Mouse (Mus musculus) lung, postnatal 25 days (tissue): ENCODE measurements at regions not wholly inside any gene's neighbourhood (a gene's known extent, or its start where the extent isn't known, plus 50 kb on each side); places are given as distances from the start of the nearest gene placed in this dataset.
"Not testable (repeated sequence)": the region's sequence is repeated elsewhere in the genome, so short reads cannot be mapped to it uniquely, and the experiment has no call there.

Source experiments
- DNase-seq: peaks from one replicate; pipeline ENCODE4 v3.0.0; 2022; ENCODE audit warnings: low spot score

GRCm38 (mm10) chr3:40376220-40376619 is 154.9 kb upstream of the Intu start:
- not testable (repeated sequence) for DNase-seq

DNA sequence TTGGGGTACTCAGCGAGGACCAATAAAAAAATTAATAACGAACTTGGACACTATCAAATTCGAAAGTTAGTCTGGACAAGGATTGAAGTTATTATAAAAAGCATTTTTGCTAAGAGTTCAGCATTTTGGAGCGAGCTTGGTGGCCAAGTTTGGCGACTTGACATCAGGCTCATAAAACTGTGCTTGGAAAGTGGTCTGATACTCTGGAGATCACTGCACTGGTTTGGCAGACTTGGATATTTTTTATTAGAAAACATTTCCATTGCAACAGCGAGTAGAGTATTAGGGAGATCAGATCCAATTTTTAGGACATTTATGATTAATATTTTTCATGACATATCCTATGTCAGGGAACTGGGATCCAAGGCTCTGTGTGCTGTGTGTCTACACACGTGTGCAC is 153.7 kb upstream of the Intu start:
- DNase-seq: no peak

DNA sequence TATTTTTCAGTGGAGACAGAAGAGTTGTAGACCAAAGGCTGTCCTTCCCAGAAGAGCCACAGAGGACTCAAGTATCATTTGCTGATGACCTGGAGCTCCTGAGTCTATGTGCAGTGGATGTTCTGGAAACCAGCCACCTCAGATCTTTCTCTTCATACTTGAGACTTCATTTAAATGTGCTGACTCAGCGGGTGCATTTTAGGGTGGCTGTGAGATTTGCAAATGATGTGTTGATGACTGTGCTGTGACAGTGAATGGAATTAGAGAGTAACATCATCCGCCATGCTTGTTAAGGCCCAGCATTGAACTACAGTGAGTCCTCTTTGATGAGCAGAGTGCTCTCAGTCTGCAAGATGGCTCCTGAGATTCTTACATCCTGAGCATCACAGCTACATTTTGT is 152.0 kb upstream of the Intu start:
- DNase-seq: no peak

GRCm38 (mm10) chr3:40391631-40392030 is 139.5 kb upstream of the Intu start:
- peak; percentile 44 for DNase-seq

DNA sequence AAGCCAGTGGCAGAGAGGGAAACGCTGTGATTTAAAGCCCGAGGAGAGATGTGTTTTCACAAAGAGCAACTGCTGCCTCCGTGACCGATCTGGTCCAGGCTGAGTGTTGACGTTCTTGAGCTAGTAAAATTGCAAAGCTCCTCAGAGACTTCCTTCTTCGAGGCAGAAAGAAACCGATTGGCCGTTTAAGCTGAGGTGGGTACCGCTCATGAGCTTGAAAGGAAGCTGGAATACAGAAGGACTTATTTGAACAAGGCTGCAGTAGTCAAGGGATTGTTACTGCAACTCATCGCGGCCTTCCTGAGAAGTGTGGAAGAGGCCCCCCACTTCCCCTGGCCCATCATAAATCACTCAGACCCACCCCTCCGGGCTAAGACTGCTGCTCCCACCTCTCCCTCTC is 132.9 kb upstream of the Intu start:
- DNase-seq: no peak

- no peak for DNase-seq
Observed at GRCm38 (mm10) chr3:40403402-40403801, 127.7 kb upstream of the Intu start.

GRCm38 (mm10) chr3:40405095-40405948 is 125.8 kb upstream of the Intu start:
- no peak for DNase-seq

GRCm38 (mm10) chr3:40405949-40406236 is 125.2 kb upstream of the Intu start:
- no peak for DNase-seq

DNA sequence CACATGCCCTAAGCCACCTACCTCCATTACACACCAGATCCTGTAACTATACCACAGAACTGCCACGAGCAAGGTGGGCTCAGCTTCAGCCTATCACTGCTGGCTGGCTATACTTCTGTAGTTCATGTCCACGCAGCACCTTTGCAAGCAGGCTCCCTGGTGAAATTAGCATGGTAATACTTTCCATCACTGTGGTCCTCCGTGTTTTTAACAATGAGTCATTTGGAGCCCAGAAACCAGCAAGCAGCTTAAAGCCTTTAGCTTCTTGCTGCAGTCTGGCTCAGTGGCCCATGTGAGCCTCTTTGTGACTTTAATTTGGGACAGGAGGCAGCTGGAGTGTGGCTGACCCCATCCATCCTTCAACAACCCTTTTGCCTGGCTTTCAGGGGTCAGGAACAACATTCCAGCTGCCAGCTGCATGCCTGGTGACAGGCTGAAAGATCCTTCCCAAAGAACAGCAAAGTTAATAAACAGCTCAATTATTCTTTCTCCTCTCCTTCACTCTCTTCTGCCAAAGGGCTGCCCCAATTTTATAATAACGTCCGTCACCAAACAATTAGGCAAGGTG is 122.1 kb upstream of the Intu start:
- peak; percentile 46 for DNase-seq

DNA sequence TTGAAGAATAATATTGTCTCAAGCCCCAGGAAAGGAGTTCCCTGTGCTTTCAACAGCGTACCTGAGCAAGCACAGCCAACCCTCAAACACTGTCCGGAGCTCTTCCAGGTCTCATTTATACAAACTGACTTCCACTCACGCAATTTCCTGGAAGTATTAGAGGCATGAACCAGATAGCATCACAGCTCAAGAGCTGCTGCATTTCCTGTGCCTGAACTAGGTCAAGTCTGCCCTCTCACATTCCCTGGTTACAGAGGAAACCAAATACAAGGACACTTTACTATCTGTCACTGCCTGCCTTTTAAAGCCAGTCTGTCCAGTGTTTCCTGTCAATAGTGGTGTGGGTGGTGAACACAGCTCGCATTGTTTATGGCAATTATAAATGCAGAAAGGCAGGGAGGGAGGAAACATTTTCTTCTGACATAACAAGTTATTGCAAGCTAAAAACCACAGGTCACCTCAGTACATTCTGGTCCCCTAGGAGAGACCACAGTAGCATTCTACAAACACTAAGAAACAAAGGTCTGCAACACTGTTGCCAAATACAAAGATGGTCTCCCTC is 120.3 kb upstream of the Intu start:
- DNase-seq: no peak

DNA sequence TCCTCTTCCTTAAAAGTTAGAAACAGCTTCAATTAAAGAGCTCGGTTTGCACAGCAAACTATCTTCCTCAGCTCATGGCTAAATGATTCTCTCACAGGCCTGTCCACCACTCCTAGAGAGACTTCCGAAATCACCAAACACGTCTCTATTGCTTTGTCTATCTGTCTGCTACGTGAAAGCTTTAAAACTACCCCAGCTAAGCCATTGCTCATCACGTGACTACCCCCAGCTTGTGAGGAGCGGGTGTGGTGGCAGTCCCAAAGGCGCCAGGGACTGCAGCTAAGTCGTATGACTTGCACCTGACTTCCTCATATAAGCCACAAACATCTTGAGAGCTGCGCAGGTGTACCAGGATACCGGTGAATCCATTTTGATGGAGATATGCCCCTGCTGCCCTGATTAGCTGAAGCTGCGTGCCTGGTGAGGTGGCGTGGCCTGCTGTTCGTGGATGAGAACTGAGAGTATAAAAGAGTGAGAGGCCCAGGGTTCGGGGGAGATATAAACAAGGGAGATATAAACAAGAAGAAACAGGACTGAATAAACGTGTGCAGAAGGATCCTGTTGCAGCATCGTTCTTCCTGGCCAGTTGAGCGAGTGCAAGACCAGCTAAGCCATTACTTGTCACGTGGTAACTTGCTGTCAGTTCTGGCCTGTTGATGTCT is 105.8 kb upstream of the Intu start:
- DNase-seq: not testable (repeated sequence)

GRCm38 (mm10) chr3:40426070-40426469 is 105.0 kb upstream of the Intu start:
- no peak for DNase-seq

GRCm38 (mm10) chr3:40428021-40428420 is 103.1 kb upstream of the Intu start:
- DNase-seq: no peak

DNA sequence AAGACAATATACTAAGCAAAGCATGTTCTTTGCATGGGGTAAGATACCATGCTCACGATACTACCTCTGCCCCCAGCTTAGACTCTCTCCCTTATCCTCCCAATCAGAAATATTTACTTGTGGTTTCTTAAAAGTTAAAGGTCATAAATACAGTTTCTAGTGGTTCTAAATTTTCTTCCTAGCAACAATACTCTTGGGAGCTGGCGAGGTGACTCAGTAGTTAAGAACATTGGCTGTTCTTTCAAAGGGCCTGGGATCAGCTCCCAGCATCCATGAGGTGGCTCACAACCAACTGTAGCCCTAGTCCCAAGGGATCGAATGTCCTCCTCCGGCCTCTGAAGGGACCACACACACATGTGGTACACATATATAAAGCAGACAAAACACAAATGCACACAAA is 92.8 kb upstream of the Intu start:
- DNase-seq: no peak

DNA sequence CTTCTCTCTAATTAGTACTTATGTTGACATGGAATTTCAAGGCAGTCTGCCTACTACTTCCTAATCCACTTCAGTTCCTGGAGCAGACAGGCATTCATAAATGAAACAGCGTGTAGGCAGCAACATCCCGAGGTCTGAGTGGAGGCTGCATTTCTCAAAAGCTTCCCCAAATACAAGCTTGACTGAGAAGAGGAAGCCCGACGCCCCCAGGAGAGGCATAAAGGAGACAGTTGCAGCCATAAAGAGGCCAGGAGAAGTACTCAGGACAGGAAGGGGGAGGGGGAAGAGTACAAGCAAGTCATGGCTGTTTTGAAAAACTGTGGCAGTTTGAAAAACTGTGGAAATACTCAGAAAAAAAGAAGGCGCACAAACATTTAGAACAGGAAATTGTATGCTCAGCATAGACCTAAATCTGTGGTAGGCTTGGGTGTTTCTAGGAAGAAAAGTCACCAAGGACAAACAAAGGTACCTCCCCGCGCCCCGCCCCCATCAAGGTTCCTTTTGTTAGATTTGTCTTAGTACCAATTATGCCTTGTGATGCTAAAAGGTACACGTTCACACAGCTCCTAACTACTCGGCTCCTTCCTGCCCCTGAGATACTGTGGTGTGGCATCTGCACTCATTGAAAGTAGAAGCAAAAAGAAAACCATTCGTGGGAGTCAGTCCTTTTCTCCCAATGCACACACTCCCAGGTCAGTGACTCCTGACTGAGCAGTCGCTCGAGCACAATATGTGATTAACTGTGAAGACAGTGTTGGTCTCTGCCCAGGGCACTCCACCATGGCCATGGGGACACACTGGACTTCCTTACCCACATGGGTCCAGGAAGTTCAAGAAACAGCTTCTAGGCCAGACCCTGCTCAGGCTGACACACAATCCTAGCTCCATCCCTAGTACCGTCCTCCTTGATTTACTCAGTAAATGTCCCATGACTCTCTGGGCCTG is 89.7 kb upstream of the Intu start:
- no peak for DNase-seq

- no peak for DNase-seq
Observed at GRCm38 (mm10) chr3:40443788-40444595, 87.1 kb upstream of the Intu start.

DNA sequence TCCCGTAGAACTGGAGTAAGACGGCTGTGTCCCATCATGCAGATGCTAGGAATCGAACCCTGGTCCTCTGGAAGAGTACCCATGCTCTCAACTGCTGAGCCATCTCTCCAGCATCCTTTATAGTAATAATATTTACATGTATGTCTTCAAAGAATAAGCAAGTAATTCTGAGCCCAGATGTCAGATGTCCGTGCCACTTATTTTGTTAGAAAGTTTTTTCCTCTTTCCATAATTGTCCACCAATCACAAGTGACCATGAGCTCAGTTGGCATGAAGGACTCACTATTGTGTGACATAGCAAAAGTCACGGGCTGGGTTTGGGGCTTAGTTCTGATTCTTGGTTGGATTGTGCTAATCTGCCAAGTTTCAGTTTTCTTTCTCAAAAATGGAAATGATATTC is 78.1 kb upstream of the Intu start:
- DNase-seq: peak; percentile 14

GRCm38 (mm10) chr3:40453552-40453951 is 77.5 kb upstream of the Intu start:
- DNase-seq: peak; percentile 27

GRCm38 (mm10) chr3:40456070-40456469 is 75.0 kb upstream of the Intu start:
- no peak for DNase-seq

- DNase-seq: no peak
Observed at GRCm38 (mm10) chr3:40458490-40458889, 72.6 kb upstream of the Intu start.

DNA sequence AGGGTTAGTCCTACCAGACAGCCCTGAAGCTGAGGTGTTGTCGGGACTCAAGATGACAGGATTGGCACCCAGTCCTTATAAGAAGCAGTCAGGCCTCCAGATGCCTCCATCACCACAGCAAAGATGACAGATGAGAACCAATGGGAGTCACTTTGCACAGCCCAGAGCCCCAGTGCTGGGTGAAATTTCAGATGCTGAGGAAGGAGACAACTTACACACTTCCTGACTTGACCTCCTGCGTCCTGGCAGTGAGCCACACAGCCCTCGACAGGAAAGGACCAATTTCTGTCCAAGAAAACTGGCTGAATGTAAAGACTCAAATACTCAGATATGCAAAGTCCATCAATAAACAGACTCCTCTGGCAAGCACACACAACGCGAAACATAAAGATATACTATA is 67.6 kb upstream of the Intu start:
- no peak for DNase-seq
